Mouse (Mus musculus) limb, embryonic 10.5 days (tissue): Measurements from ENCODE around the gene Smarcd2. TPM values are rescaled to one million over a fixed set of nuclear protein-coding genes. Genes with fewer than 3 reads are reported as not detected.

Experiments
- polyA plus RNA-seq: library from polyadenylated mRNA; unstranded; fragments of >200 nt; fragmentation: Nextera tagmentation; extraction: Ambion mirVana; gene quantifications from 2 replicates; pipeline ENCODE4 v1.2.1, GENCODE M21; 2016

Gene Smarcd2
- polyA plus RNA-seq, 1 experiment from 2014 or later, result 66.4 TPM

Other genes with a start within 250 kb of the Smarcd2 start
- gene Dcaf7, start 236.1 kb downstream of the Smarcd2 start, polyA plus RNA-seq, result 85.5 and 95.1 TPM in 2 replicates
- 14.3 and 14.6 TPM in 2 replicates for gene Taco1, start 206.9 kb downstream of the Smarcd2 start, polyA plus RNA-seq
- 21.6 and 23.3 TPM in 2 replicates for gene Map3k3, start 188.4 kb downstream of the Smarcd2 start, polyA plus RNA-seq
- 1.0 TPM in 1 of 2 replicates, not detected in the other for gene Gm10840, start 112.1 kb downstream of the Smarcd2 start, polyA plus RNA-seq
- gene Limd2, start 112.1 kb downstream of the Smarcd2 start, polyA plus RNA-seq, result 603 and 638 TPM in 2 replicates
- gene Strada, start 70.8 kb downstream of the Smarcd2 start, polyA plus RNA-seq, result 37.8 and 45.3 TPM in 2 replicates
- gene Ccdc47, start 56.6 kb downstream of the Smarcd2 start, polyA plus RNA-seq, result 57.4 and 60.1 TPM in 2 replicates
- 94.9 and 108 TPM in 2 replicates for gene Ddx42, start 56.0 kb downstream of the Smarcd2 start, polyA plus RNA-seq
- gene Ftsj3, start 16.9 kb downstream of the Smarcd2 start, polyA plus RNA-seq, result 85.6 and 91.1 TPM in 2 replicates
- 415 and 441 TPM in 2 replicates for gene Psmc5, start 16.8 kb downstream of the Smarcd2 start, polyA plus RNA-seq
- 0.18 and 0.36 TPM in 2 replicates for gene Tcam1, start 3.7 kb upstream of the Smarcd2 start, polyA plus RNA-seq
- gene Gh, start 28.9 kb upstream of the Smarcd2 start, polyA plus RNA-seq, result not detected in 2 replicates
- 2.4 and 2.6 TPM in 2 replicates for gene Cd79b, start 41.8 kb upstream of the Smarcd2 start, polyA plus RNA-seq
- gene Scn4a, start 80.3 kb upstream of the Smarcd2 start, polyA plus RNA-seq, result 0.03 TPM in 1 of 2 replicates, not detected in the other
- gene Prr29, start 92.5 kb upstream of the Smarcd2 start, polyA plus RNA-seq, result not detected in 2 replicates
- gene Icam2, start 115.1 kb upstream of the Smarcd2 start, polyA plus RNA-seq, result 21.8 and 24.7 TPM in 2 replicates
- 7.4 and 8.2 TPM in 2 replicates for gene Ern1, start 214.9 kb upstream of the Smarcd2 start, polyA plus RNA-seq